Mouse (Mus musculus) heart, embryonic 15.5 days (tissue): Measurements from ENCODE around the gene C1qc. TPM values are rescaled to one million over a fixed set of nuclear protein-coding genes. Genes with fewer than 3 reads are reported as not detected.

ENCODE experiments used
- ATAC-seq: fragments of 200-750 bp; cut with Nextera tagmentation; replicated peaks from 2 replicates; pipeline ENCODE4 v1.8.0; 2017; ENCODE audit warnings: low read depth, moderate TSS enrichment; ENCODE audit not compliant: insufficient number of reproducible peaks, insufficient read depth, low FRiP score
- H3K27ac ChIP-seq: fragments of 300-500 bp; sonication (generic); 2 replicates; pipeline ENCODE4 v1.5.1; 2015; ENCODE audit warnings: mild to moderate bottlenecking, inconsistent platforms
- H3K27me3 ChIP-seq: fragments of 300-500 bp; sonication (generic); 2 replicates; pipeline ENCODE4 v1.6.1; 2015; ENCODE audit warnings: inconsistent platforms
- H3K36me3 ChIP-seq: fragments of 300-500 bp; sonication (generic); 2 replicates; pipeline ENCODE4 v1.6.1; 2015; ENCODE audit warnings: mild to moderate bottlenecking, inconsistent platforms
- H3K4me1 ChIP-seq: fragments of 300-500 bp; sonication (generic); replicated peaks from 2 replicates; pipeline ENCODE4 v1.6.1; 2015; ENCODE audit warnings: inconsistent platforms
- H3K4me2 ChIP-seq: fragments of 300-500 bp; sonication (generic); 2 replicates; pipeline ENCODE4 v1.6.1; 2015; ENCODE audit warnings: inconsistent platforms, mild to moderate bottlenecking, moderate library complexity
- H3K4me3 ChIP-seq: fragments of 300-500 bp; sonication (generic); 2 replicates; pipeline ENCODE4 v1.5.1; 2015; ENCODE audit warnings: mild to moderate bottlenecking, inconsistent platforms
- H3K9ac ChIP-seq: fragments of 300-500 bp; sonication (generic); 2 replicates; pipeline ENCODE4 v1.6.1; 2015; ENCODE audit warnings: mild to moderate bottlenecking, inconsistent platforms
- H3K9me3 ChIP-seq: fragments of 300-500 bp; sonication (generic); replicated peaks from 2 replicates; pipeline ENCODE4 v1.6.1; 2016; ENCODE audit warnings: inconsistent platforms
- WGBS: fragments of 180-500 bp; shearing (Covaris S2); methylation state at CpG from one replicate; pipeline ENCODE4 v1.1.7; 2015; ENCODE audit warnings: mixed read lengths; 5-methylcytosine and 5-hydroxymethylcytosine counted together
- polyA plus RNA-seq: library from polyadenylated mRNA; unstranded; fragments of >200 nt; fragmentation: Nextera tagmentation; extraction: Ambion mirVana; gene quantifications from 2 replicates; pipeline ENCODE4 v1.2.1, GENCODE M21; 2015

The C1qc gene
- polyA plus RNA-seq, 1 experiment from 2014 or later, result 23.8 TPM

GRCm38 (mm10) chr4:136916359-136917164, 23.7 kb upstream of the C1qc start:
- no peaks in the 10 kb centered on the region for H3K4me1 ChIP-seq
- H3K36me3 ChIP-seq, result no peaks in the 10 kb centered on the region
- H3K9ac ChIP-seq, result no peak overlapping the region
- ATAC-seq, result no peak
- H3K4me2 ChIP-seq, result no peak overlapping the region
- 61% methylated on average over 20 of the region's 20 CpGs for WGBS
- peaks cover 53% of the 10 kb centered on the region for H3K27me3 ChIP-seq
- H3K4me3 ChIP-seq, result no peak overlapping the region
- H3K9me3 ChIP-seq, result no peaks in the 10 kb centered on the region
- no peak overlapping the region for H3K27ac ChIP-seq

- Histone ChIP-seq H3K9me3 (no peaks in the 10 kb centered on the region), H3K4me1 (no peaks in the 10 kb centered on the region), H3K4me3 (no peak overlapping the region), H3K4me2 (no peak overlapping the region), H3K9ac (no peak overlapping the region), H3K27ac (no peak overlapping the region), H3K36me3 (no peaks in the 10 kb centered on the region), H3K27me3 (peaks cover 74% of the 10 kb centered on the region)
- 17% methylated on average over 9 of the region's 9 CpGs for WGBS
- no peak for ATAC-seq
Observed at GRCm38 (mm10) chr4:136912841-136913240, 20.0 kb upstream of the C1qc start.

- Histone ChIP-seq H3K4me1 (no peaks in the 10 kb centered on the region), H3K4me3 (no peak overlapping the region), H3K27me3 (peaks cover 79% of the 10 kb centered on the region), H3K9me3 (no peaks in the 10 kb centered on the region), H3K36me3 (no peaks in the 10 kb centered on the region), H3K27ac (no peak overlapping the region), H3K4me2 (no peak overlapping the region), H3K9ac (no peak overlapping the region)
- WGBS, result 39% methylated on average over 9 of the region's 9 CpGs
- ATAC-seq, result no peak
Observed at GRCm38 (mm10) chr4:136911804-136912203, 18.9 kb upstream of the C1qc start.

- H3K36me3 ChIP-seq, result no peaks in the 10 kb centered on the region
- no peak overlapping the region for H3K4me2 ChIP-seq
- H3K27ac ChIP-seq, result no peak overlapping the region
- peaks cover 82% of the 10 kb centered on the region for H3K27me3 ChIP-seq
- no peaks in the 10 kb centered on the region for H3K4me1 ChIP-seq
- WGBS, result 9% methylated on average over 17 of the region's 17 CpGs
- no peak for ATAC-seq
- H3K9me3 ChIP-seq, result no peaks in the 10 kb centered on the region
- H3K9ac ChIP-seq, result no peak overlapping the region
- no peak overlapping the region for H3K4me3 ChIP-seq
Observed at GRCm38 (mm10) chr4:136911211-136911646, 18.4 kb upstream of the C1qc start.

GRCm38 (mm10) chr4:136907809-136908208, 14.9 kb upstream of the C1qc start:
- H3K9ac ChIP-seq, result no peak overlapping the region
- H3K27ac ChIP-seq, result no peak overlapping the region
- ATAC-seq, result no peak
- peaks cover 89% of the 10 kb centered on the region for H3K27me3 ChIP-seq
- H3K4me2 ChIP-seq, result no peak overlapping the region
- no peaks in the 10 kb centered on the region for H3K9me3 ChIP-seq
- H3K4me1 ChIP-seq, result no peaks in the 10 kb centered on the region
- H3K4me3 ChIP-seq, result no peak overlapping the region
- no peaks in the 10 kb centered on the region for H3K36me3 ChIP-seq

GRCm38 (mm10) chr4:136907033-136907432, 14.2 kb upstream of the C1qc start:
- Histone ChIP-seq H3K9ac (no peak overlapping the region), H3K27ac (no peak overlapping the region), H3K4me2 (no peak overlapping the region), H3K4me1 (no peaks in the 10 kb centered on the region), H3K27me3 (peaks cover 83% of the 10 kb centered on the region), H3K9me3 (no peaks in the 10 kb centered on the region), H3K4me3 (no peak overlapping the region), H3K36me3 (no peaks in the 10 kb centered on the region)
- WGBS, result 11% methylated on average over 7 of the region's 7 CpGs
- no peak for ATAC-seq

GRCm38 (mm10) chr4:136904767-136905539, 12.1 kb upstream of the C1qc start:
- Histone ChIP-seq H3K4me2 (no peak overlapping the region), H3K4me3 (no peak overlapping the region), H3K27ac (no peak overlapping the region), H3K36me3 (no peaks in the 10 kb centered on the region), H3K4me1 (no peaks in the 10 kb centered on the region), H3K9me3 (no peaks in the 10 kb centered on the region), H3K9ac (no peak overlapping the region), H3K27me3 (peaks cover 75% of the 10 kb centered on the region)
- ATAC-seq, result no peak
- WGBS, result 4% methylated on average over 23 of the region's 23 CpGs

- Histone ChIP-seq H3K4me3 (no peak overlapping the region), H3K27ac (no peak overlapping the region), H3K36me3 (no peaks in the 10 kb centered on the region), H3K4me2 (no peak overlapping the region), H3K9me3 (no peaks in the 10 kb centered on the region), H3K4me1 (no peaks in the 10 kb centered on the region), H3K27me3 (peaks cover 79% of the 10 kb centered on the region), H3K9ac (no peak overlapping the region)
- WGBS, result 62% methylated on average over 7 of the region's 7 CpGs
- ATAC-seq, result no peak
Observed at GRCm38 (mm10) chr4:136899154-136899553, 6.3 kb upstream of the C1qc start.

- 65% methylated on average over 9 of the region's 9 CpGs for WGBS
- H3K27ac ChIP-seq, result no peak within 1 kb of the TSS
- H3K4me2 ChIP-seq, result no peak within 1 kb of the TSS
- H3K9me3 ChIP-seq, result no peaks in the 10 kb centered on the region
- H3K36me3 ChIP-seq, result no peaks in the 10 kb centered on the region
- peaks cover 79% of the 10 kb centered on the region for H3K27me3 ChIP-seq
- H3K4me1 ChIP-seq, result no peaks in the 10 kb centered on the region
- no peak for ATAC-seq
- no peak within 1 kb of the TSS for H3K4me3 ChIP-seq
- no peak within 1 kb of the TSS for H3K9ac ChIP-seq
Observed at GRCm38 (mm10) chr4:136898637-136899036, 5.8 kb upstream of the C1qc start, which contains the start of gene C1qa. TSS of gene C1qa (minus strand) at chr4:136898803.

- Histone ChIP-seq H3K9ac (no peak overlapping the region), H3K4me3 (no peak overlapping the region), H3K9me3 (no peaks in the 10 kb centered on the region), H3K36me3 (no peaks in the 10 kb centered on the region), H3K27me3 (peaks cover 79% of the 10 kb centered on the region), H3K27ac (no peak overlapping the region), H3K4me1 (no peaks in the 10 kb centered on the region), H3K4me2 (no peak overlapping the region)
- 62% methylated on average over 9 of the region's 9 CpGs for WGBS
- ATAC-seq, result no peak
Observed at GRCm38 (mm10) chr4:136898084-136898598, 5.3 kb upstream of the C1qc start.

GRCm38 (mm10) chr4:136896461-136896860, 3.6 kb upstream of the C1qc start:
- ATAC-seq, result no peak

More at GRCm38 (mm10) chr4:136896461-136896860, 3.6 kb upstream of the C1qc start:
- Histone ChIP-seq H3K9ac (no peak overlapping the region), H3K9me3 (no peaks in the 10 kb centered on the region), H3K4me1 (no peaks in the 10 kb centered on the region), H3K4me2 (no peak overlapping the region), H3K4me3 (no peak overlapping the region), H3K36me3 (no peaks in the 10 kb centered on the region), H3K27ac (no peak overlapping the region), H3K27me3 (peaks cover 88% of the 10 kb centered on the region)
- 39% methylated on average over 10 of the region's 10 CpGs for WGBS
